Mouse (Mus musculus) retina, adult 2 months (tissue): Measurements from ENCODE around the gene Hbb-bs.
"Not testable (repeated sequence)": the region's sequence is repeated elsewhere in the genome, so short reads cannot be mapped to it uniquely, and the experiment has no call there.

ENCODE experiments used
- DNase-seq: peaks from one replicate; pipeline ENCODE4 v3.0.0-alpha.2; 2012; ENCODE audit warnings: low read depth, low spot score

Gene Hbb-bs

DNA sequence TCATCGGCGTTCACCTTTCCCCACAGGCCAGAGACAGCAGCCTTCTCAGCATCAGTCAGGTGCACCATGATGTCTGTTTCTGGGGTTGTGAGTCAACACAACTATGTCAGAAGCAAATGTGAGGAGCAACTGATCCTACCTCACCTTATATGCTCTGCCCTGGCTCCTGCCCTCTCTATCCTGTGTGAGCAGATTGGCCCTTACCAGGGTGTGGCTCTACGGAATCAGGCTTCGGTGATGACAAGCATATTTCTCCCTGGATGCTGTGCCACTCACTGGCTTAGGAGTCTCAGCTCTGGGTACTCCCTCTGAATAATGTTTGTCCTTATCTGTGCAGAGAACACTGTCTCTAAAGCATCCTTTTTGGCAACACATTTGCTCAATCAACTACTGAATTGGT, at the start of gene Hbb-bs:
Hbb-bs (minus strand) TSS at position 289 of the 400 bp plus-strand sequence.
- no peak for DNase-seq

GRCm38 (mm10) chr7:103877093-103877492, 49.2 kb upstream of the Hbb-bs start:
- no peak for DNase-seq

- DNase-seq = no peak
Measured at GRCm38 (mm10) chr7:103874451-103874850, 46.6 kb upstream of the Hbb-bs start.

DNA sequence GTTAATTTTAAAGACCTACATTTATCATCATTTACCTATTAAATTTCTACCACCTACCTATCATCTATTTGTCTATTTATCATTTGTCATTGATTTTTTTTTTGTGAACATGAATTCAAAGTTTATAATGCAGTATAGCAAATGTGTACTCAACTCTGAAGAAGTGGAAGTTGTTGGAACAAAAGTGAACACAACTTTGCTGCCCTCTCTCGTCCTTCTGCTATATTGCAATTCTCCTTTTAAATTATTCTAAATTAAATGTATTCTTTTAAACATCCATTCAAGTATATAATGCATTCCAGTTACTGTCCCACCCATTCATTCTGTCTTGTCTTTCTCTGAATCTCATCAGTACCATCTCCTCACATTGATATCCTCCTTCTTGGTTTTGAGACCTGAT, 45.2 kb upstream of the Hbb-bs start:
- no peak for DNase-seq

GRCm38 (mm10) chr7:103870667-103871066, 42.8 kb upstream of the Hbb-bs start:
- DNase-seq = no peak

DNA sequence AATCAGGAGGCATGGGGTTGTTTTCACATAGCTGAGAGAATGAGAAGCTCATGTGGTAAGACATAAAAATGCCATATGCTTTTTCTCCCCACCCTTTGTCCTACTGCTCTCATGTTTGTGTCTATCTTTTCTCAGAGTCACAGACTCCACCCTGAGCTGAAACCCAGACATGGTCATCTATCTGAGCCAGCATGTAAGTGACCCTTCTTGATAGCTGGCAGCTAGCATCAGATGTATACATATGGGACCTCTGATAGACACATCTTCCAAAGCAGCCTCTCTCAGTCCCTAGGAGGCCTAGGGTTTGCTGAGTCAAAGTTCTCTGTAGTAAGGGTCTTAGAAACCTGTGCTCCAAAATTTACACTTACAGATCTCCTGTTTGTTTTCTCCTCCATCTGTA, 37.8 kb upstream of the Hbb-bs start:
- DNase-seq = no peak

- DNase-seq = no peak
Measured at GRCm38 (mm10) chr7:103861531-103861930, 33.6 kb upstream of the Hbb-bs start.

GRCm38 (mm10) chr7:103860855-103861254, 33.0 kb upstream of the Hbb-bs start:
- no peak for DNase-seq

GRCm38 (mm10) chr7:103859076-103859475, 31.2 kb upstream of the Hbb-bs start:
- no peak for DNase-seq

- DNase-seq = no peak
Measured at GRCm38 (mm10) chr7:103854669-103855068, 26.8 kb upstream of the Hbb-bs start.

- DNase-seq = no peak
Measured at GRCm38 (mm10) chr7:103853090-103853489, 25.2 kb upstream of the Hbb-bs start, which contains the start of gene Hbb-y. TSS of gene Hbb-y (minus strand) at chr7:103853216.

- no peak for DNase-seq
Measured at GRCm38 (mm10) chr7:103844525-103845325, 16.8 kb upstream of the Hbb-bs start.

DNA sequence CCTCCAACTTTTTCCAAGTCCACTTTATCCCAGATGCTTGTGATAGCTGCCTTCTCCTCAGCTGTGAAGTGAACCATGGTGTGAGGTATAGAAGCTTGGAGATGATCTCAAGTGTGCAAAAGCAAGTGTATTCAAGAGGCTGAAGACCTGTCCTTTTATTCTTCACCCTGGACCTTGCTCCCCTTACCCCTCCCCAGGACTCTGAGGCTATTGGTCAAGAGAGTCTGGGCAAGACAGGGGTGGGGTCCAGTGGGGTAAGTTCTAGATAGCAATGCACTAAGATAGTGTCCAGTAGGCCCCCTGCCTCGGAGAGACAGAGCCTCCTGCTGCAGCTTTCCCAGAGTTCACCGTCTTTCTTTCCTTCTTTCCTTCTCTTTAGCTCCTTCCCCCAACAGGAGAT, 15.1 kb upstream of the Hbb-bs start, which contains the start of gene Hbb-bh1:
Hbb-bh1 (minus strand) TSS at position 131 of the 400 bp plus-strand sequence.
- DNase-seq = no peak

- DNase-seq = no peak
Measured at GRCm38 (mm10) chr7:103840268-103840667, 12.4 kb upstream of the Hbb-bs start, which contains the start of gene Hbb-bh2. TSS of gene Hbb-bh2 (minus strand) at chr7:103840520.

DNA sequence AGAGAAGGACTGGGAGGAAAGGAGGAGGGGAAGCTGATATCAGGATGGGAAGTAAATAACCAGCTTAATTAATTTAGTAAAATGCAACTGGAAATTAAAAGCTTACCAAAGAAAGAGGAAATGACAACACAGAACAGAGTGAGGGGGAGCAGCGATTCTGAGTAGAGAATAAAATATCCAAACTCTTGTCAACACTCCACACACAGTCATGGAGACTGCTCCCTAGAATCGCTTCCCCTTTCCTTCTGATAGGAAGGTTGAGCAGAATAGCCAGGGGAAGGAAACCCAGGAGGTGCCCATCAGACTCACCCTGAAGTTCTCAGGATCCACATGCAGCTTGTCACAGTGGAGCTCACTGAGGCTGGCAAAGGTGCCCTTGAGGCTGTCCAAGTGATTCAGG, 757 bp downstream of the Hbb-bs start:
- DNase-seq = not testable (repeated sequence)

DNA sequence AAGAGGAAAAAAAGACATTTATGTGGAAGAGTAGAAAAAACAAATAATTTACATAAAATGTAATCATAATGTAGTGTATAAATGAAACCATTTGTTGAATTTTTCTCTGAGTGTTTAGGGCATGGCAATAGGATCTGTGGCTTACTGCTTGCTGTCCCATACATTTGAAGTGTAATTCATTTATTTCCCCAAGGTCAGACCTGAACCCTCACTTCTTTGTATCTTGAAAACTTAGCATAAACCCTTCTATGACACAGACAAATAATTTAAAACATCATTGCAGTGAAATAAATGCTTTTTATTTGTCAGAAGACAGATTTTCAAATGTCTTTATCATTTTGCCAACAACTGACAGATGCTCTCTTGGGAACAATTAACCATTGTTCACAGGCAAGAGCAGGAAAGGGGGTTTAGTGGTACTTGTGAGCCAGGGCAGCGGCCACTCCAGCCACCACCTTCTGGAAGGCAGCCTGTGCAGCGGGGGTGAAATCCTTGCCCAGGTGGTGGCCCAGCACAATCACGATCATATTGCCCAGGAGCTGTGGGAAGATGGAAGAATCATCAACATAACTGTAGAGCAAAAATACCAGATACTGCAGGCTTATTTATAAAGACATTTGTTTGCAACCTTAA, 1.5 kb downstream of the Hbb-bs start:
- DNase-seq = no peak

- DNase-seq = no peak
Measured at GRCm38 (mm10) chr7:103825536-103826254, 2.2 kb downstream of the Hbb-bs start.

DNA sequence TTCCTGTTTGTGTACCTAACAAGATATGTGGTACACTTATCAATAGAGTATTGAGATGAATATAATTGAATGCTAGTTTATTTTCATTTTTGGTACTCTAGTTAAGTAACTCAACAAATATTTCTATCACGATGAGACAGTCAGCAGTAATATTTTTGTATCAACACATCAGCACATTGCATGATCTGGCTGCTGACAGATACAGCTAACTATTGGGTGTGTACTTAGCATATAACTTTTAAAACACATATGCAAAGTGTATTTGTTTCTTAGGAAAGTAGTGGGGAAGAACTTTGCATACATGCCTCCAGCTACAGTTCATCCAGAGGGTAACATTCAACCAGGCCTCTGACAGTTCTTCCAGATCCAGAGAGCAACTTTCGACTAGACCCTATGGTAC, 3.3 kb downstream of the Hbb-bs start:
- no peak for DNase-seq

GRCm38 (mm10) chr7:103815085-103815484, 12.8 kb downstream of the Hbb-bs start:
- DNase-seq = not testable (repeated sequence)

DNA sequence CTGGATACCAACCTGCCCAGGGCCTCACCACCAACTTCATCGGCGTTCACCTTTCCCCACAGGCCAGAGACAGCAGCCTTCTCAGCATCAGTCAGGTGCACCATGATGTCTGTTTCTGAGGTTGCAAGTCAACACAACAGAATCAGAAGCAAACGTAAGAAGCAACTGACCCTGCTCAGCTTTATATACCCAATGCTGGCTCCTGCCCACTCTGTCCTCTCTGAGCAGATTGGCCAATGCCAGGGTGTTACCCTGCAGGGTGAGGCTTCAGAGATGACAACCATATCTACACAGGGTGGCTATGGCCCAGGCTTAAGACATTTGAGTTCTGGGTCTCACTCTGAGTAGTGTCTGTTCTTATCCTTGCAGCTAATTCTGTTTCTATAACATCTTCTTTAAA, 14.1 kb downstream of the Hbb-bs start, which contains the start of gene Hbb-bt:
Hbb-bt (minus strand) TSS at position 231 of the 400 bp plus-strand sequence.
- no peak for DNase-seq

DNA sequence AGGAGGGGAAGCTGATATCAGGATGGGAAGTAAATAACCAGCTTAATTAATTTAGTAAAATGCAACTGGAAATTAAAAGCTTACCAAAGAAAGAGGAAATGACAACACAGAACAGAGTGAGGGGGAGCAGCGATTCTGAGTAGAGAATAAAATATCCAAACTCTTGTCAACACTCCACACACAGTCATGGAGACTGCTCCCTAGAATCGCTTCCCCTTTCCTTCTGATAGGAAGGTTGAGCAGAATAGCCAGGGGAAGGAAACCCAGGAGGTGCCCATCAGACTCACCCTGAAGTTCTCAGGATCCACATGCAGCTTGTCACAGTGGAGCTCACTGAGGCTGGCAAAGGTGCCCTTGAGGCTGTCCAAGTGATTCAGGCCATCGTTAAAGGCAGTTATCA, 14.7 kb downstream of the Hbb-bs start:
- not testable (repeated sequence) for DNase-seq

DNA sequence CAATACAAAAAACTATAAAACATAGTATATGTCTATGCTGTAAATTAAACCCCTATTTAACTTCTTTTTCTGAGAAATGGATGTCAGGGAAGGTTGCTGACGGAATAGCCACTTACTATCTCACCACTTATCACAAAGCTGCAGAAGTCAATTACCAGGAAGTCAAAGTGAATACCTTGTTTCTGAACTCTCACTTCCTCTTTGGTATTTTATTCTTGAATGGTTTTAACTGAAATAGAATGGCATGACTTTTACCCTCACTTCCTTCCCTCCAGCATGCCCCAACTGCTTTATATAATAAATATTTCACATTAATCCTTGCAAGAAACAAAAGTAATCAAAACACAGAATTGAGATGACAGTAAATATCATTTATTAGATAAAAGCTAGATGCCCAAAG, 15.7 kb downstream of the Hbb-bs start:
- no peak for DNase-seq
